Mouse (Mus musculus) limb, embryonic 10.5 days (tissue): ENCODE results near the gene Akr1b8. TPM values are rescaled to one million over a fixed set of nuclear protein-coding genes. Genes with fewer than 3 reads are reported as not detected.
"Not testable (repeated sequence)": the region's sequence is repeated elsewhere in the genome, so short reads cannot be mapped to it uniquely, and the experiment has no call there.

ENCODE experiments used
- DNase-seq: peaks from one replicate; pipeline ENCODE4 v3.0.0-alpha.2; 2017; ENCODE audit warnings: low spot score
- H3K27ac ChIP-seq: fragments of 300-500 bp; sonication (generic); 2 replicates; pipeline ENCODE4 v1.5.1; 2016; ENCODE audit warnings: mild to moderate bottlenecking
- H3K27me3 ChIP-seq: fragments of 300-500 bp; sonication (generic); 2 replicates; pipeline ENCODE4 v1.6.1; 2016; ENCODE audit warnings: low read depth, mild to moderate bottlenecking; ENCODE audit not compliant: poor library complexity, severe bottlenecking
- H3K36me3 ChIP-seq: fragments of 300-500 bp; sonication (generic); 2 replicates; pipeline ENCODE4 v1.6.1; 2016; ENCODE audit warnings: mild to moderate bottlenecking, moderate library complexity
- H3K4me1 ChIP-seq: fragments of 300-500 bp; sonication (generic); 2 replicates; pipeline ENCODE4 v1.6.1; 2016
- H3K4me3 ChIP-seq: fragments of 300-500 bp; sonication (generic); 2 replicates; pipeline ENCODE4 v1.5.1; 2016; ENCODE audit warnings: mild to moderate bottlenecking, moderate library complexity
- H3K9me3 ChIP-seq: fragments of 300-500 bp; sonication (generic); replicated peaks from 2 replicates; pipeline ENCODE4 v1.6.1; 2016; ENCODE audit warnings: mild to moderate bottlenecking
- WGBS: fragments of 180-500 bp; shearing (Covaris S2); methylation state at CpG from one replicate; pipeline ENCODE4 v1.1.7; 2016; 5-methylcytosine and 5-hydroxymethylcytosine counted together
- polyA plus RNA-seq: library from polyadenylated mRNA; unstranded; fragments of >200 nt; fragmentation: Nextera tagmentation; extraction: Ambion mirVana; gene quantifications from 2 replicates; pipeline ENCODE4 v1.2.1, GENCODE M21; 2016

The Akr1b8 gene
- polyA plus RNA-seq, 1 experiment from 2014 or later = 9.4 TPM

DNA sequence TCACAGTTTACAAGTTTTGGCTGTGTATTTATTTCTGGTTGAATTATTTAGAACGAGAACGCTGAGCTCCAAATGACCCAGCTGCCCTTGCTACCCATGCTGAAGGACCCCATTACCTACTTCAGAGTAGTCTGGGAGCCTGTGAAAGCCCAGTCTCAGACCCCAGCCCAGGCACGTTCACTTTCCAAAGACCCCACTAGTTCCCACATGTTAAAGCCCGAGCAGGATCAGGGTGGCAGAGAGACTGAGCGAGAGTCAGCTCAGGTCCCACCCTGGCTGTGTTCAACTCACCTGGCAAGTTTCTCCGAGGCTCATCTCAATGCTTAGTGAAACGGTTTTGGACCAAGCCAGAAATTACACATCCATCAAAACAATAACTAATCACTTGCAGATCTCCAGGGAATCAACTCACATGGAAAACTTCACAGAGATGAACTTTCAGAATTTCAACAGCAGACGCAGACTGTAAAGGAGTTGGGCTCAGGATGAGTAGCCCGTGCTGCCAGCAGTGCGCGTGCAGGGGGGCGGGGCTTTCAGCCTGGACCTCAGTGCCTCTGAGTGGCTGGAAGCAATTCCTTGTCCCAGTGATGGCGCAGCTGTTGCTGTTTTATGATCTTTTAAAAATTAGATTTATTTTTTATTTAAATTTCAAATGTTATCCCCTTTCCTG is 30.9 kb downstream of the Akr1b8 start:
- Histone ChIP-seq H3K9me3 (no peaks in the 10 kb centered on the region), H3K27me3 (no peaks in the 10 kb centered on the region), H3K36me3 (peaks cover 10% of the 10 kb centered on the region; the same call in 1 of the 2 replicates), H3K4me1 (peaks cover 15% of the 10 kb centered on the region), H3K4me3 (peak overlapping the region; percentile 60), H3K27ac (peak overlapping the region; percentile 74)
- 2% methylated on average over 13 of the region's 13 CpGs for WGBS
- DNase-seq = peak; percentile 50

DNA sequence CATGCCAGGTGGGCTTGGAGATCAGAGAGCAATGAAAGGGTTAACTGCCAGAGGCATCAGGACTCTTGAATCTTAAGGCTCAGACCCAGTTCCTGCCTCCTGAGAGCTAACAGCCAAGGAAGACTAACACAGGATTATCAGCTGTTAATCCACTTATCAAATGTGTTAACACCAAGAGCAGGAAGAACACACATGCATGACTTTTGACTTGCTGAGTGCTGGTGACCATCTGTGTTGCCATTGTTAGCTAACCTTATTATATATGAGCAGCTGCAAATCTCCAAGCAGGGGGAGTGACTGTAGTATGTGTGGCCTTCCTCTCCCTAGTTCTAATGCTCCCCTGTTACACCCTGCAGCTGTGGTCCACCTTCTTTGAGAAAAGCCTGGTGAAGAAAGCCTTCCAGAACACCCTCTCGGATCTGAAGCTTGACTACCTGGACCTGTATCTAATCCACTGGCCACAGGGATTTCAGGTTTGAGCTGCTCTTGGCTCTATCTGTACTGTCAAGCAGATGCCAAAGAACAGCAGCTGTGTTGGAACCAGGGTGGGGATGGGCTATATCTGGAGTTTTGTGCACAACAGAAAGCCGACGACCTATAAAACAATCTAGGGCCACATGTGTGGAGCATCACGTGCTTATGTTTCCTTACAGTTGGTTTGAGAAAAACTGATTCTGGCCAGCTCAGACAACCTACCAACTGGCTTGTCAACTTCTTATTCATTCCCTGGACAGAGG is 34.7 kb downstream of the Akr1b8 start:
- Histone ChIP-seq H3K9me3 (no peaks in the 10 kb centered on the region), H3K27ac (no peak overlapping the region), H3K4me3 (no peak overlapping the region), H3K27me3 (no peaks in the 10 kb centered on the region), H3K4me1 (peaks cover 12% of the 10 kb centered on the region), H3K36me3 (peaks cover 27% of the 10 kb centered on the region)
- no peak for DNase-seq
- 93% methylated on average over 4 of the region's 4 CpGs for WGBS

GRCm38 (mm10) chr6:34395897-34396296 is 42.0 kb downstream of the Akr1b8 start:
- 83% methylated on average over 5 of the region's 5 CpGs for WGBS

GRCm38 (mm10) chr6:34398431-34398830 is 44.5 kb downstream of the Akr1b8 start:
- no peak overlapping the region for H3K4me3 ChIP-seq
- no peaks in the 10 kb centered on the region for H3K27me3 ChIP-seq
- H3K9me3 ChIP-seq = no peaks in the 10 kb centered on the region
- H3K4me1 ChIP-seq = no peaks in the 10 kb centered on the region
- peaks cover 12% of the 10 kb centered on the region for H3K36me3 ChIP-seq
- no peak for DNase-seq
- 90% methylated on average over 6 of the region's 6 CpGs for WGBS
- no peak overlapping the region for H3K27ac ChIP-seq

More at GRCm38 (mm10) chr6:34395897-34396296, 42.0 kb downstream of the Akr1b8 start:
- H3K4me1 ChIP-seq = no peaks in the 10 kb centered on the region
- no peak overlapping the region for H3K27ac ChIP-seq
- no peaks in the 10 kb centered on the region for H3K9me3 ChIP-seq
- no peak for DNase-seq
- H3K4me3 ChIP-seq = no peak overlapping the region
- no peaks in the 10 kb centered on the region for H3K27me3 ChIP-seq
- H3K36me3 ChIP-seq = peaks cover 21% of the 10 kb centered on the region

GRCm38 (mm10) chr6:34399606-34400220 is 45.8 kb downstream of the Akr1b8 start:
- Histone ChIP-seq H3K27me3 (no peaks in the 10 kb centered on the region), H3K27ac (no peak overlapping the region), H3K4me1 (no peaks in the 10 kb centered on the region), H3K36me3 (peaks cover 4% of the 10 kb centered on the region; the same call in 1 of the 2 replicates), H3K9me3 (no peaks in the 10 kb centered on the region), H3K4me3 (no peak overlapping the region)
- no peak for DNase-seq
- 84% methylated on average over 13 of the region's 13 CpGs for WGBS

GRCm38 (mm10) chr6:34400696-34401095 is 46.8 kb downstream of the Akr1b8 start:
- H3K27ac ChIP-seq = no peak overlapping the region
- no peak overlapping the region for H3K4me3 ChIP-seq
- WGBS = 98% methylated on average over 2 of the region's 2 CpGs
- no peaks in the 10 kb centered on the region for H3K27me3 ChIP-seq
- H3K9me3 ChIP-seq = no peaks in the 10 kb centered on the region
- no peak for DNase-seq
- H3K4me1 ChIP-seq = no peaks in the 10 kb centered on the region
- peaks cover 4% of the 10 kb centered on the region; the same call in 1 of the 2 replicates for H3K36me3 ChIP-seq

DNA sequence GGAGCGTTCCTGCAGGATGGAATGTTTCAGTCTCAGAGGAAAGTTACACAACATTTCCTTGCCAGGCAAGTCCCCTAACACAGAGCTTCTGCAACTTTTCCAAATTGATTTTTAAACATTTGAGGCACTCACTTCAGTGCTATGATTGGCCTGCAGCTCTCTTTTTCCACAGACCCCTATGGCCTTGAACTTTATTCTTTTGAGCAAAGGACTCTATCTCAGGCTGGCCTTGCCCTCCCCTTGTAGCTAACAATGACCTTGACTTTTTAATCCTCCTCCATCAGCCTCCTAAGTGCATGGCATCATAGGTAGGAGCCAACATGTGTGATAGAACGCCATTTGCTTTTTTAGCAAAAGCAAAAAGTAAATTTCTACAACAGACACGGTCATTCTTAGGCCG is 52.8 kb downstream of the Akr1b8 start:
- 93% methylated on average over 4 of the region's 4 CpGs for WGBS
- H3K27me3 ChIP-seq = no peaks in the 10 kb centered on the region

GRCm38 (mm10) chr6:34407403-34407802 is 53.5 kb downstream of the Akr1b8 start:
- DNase-seq = no peak
- Histone ChIP-seq H3K4me1 (no peaks in the 10 kb centered on the region), H3K4me3 (no peak overlapping the region), H3K27ac (no peak overlapping the region), H3K36me3 (no peaks in the 10 kb centered on the region), H3K9me3 (no peaks in the 10 kb centered on the region), H3K27me3 (no peaks in the 10 kb centered on the region)
- WGBS = 85% methylated on average over 10 of the region's 10 CpGs

More for the DNA sequence above, 52.8 kb downstream of the Akr1b8 start:
- Histone ChIP-seq H3K36me3 (no peaks in the 10 kb centered on the region), H3K9me3 (no peaks in the 10 kb centered on the region), H3K27ac (no peak overlapping the region), H3K4me3 (no peak overlapping the region), H3K4me1 (no peaks in the 10 kb centered on the region)
- no peak for DNase-seq

DNA sequence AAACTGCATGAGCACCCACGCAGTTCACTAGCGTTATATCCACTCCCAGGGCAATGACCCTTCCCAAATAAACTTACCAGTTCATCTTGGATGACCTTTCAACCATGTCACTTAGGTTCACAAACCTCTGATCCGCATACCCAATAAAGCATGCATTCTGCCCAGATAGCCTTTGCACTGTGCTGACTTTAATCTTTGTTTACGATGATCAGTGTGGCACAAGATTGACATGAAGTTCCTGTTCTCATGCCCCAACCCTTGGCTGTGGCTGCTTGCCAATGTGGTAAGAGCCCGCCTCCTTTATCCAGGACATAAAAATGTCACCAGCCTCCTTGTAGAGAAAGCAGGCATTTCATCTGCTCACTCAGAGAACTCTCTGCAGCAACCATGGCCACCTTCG is 58.1 kb downstream of the Akr1b8 start, which contains the start of gene Akr1b7:
TSS of gene Akr1b7 (plus strand) at position 312 of the 400 bp plus-strand sequence.
- Histone ChIP-seq H3K9me3 (no peaks in the 10 kb centered on the region), H3K36me3 (no peaks in the 10 kb centered on the region), H3K27ac (no peak within 1 kb of the TSS), H3K4me3 (no peak within 1 kb of the TSS), H3K27me3 (no peaks in the 10 kb centered on the region), H3K4me1 (no peaks in the 10 kb centered on the region)
- DNase-seq = no peak
- WGBS = 58% methylated on average over 6 of the region's 6 CpGs

- DNase-seq = no peak
- no peaks in the 10 kb centered on the region for H3K36me3 ChIP-seq
- no peaks in the 10 kb centered on the region for H3K9me3 ChIP-seq
- H3K4me1 ChIP-seq = no peaks in the 10 kb centered on the region
- no peaks in the 10 kb centered on the region for H3K27me3 ChIP-seq
- whole genome bisulfite sequencing = 76% methylated on average over 1 of the region's 1 CpGs
- H3K4me3 ChIP-seq = no peak overlapping the region
- no peak overlapping the region for H3K27ac ChIP-seq
These were observed 58.8 kb downstream of the Akr1b8 start for GRCm38 (mm10) chr6:34412688-34413087.

- not testable (repeated sequence) for H3K4me3 ChIP-seq, H3K27me3 ChIP-seq, H3K36me3 ChIP-seq, H3K4me1 ChIP-seq, H3K9me3 ChIP-seq, DNase-seq, H3K27ac ChIP-seq
- WGBS = 68% methylated on average over 1 of the region's 1 CpGs
These were observed 59.5 kb downstream of the Akr1b8 start for GRCm38 (mm10) chr6:34413386-34413785.

GRCm38 (mm10) chr6:34416521-34416920 is 62.6 kb downstream of the Akr1b8 start:
- Histone ChIP-seq H3K9me3 (no peaks in the 10 kb centered on the region), H3K27ac (no peak overlapping the region), H3K4me3 (no peak overlapping the region), H3K4me1 (no peaks in the 10 kb centered on the region), H3K36me3 (no peaks in the 10 kb centered on the region), H3K27me3 (no peaks in the 10 kb centered on the region)
- 95% methylated on average over 2 of the region's 2 CpGs for WGBS
- DNase-seq = no peak
